Mouse (Mus musculus) brain, embryonic 14.5 days (tissue): ENCODE data around the gene Raver2.

Experiments used
- CTCF ChIP-seq: fragments of 200-500 bp; IDR thresholded peaks from 2 replicates; pipeline ENCODE4 v1.5.1; 2012; ENCODE audit warnings: inconsistent platforms, mild to moderate bottlenecking, moderate library complexity, borderline replicate concordance; ENCODE audit not compliant: insufficient read depth, insufficient read length; ENCODE audit errors: extremely low read depth
- POLR2A ChIP-seq: fragments of 200-500 bp; IDR thresholded peaks from 2 replicates; pipeline ENCODE4 v1.6.1; 2012; ENCODE audit warnings: mild to moderate bottlenecking, inconsistent platforms, borderline replicate concordance; ENCODE audit not compliant: poor library complexity, insufficient read depth, insufficient read length, severe bottlenecking; ENCODE audit errors: extremely low read depth

- TF ChIP-seq POLR2A (no peak), CTCF (no peak)
Measured at GRCm38 (mm10) chr4:101157476-101157875, 88.7 kb downstream of the Raver2 start.
